Mouse (Mus musculus) embryonic facial prominence, embryonic 14.5 days (tissue): ENCODE data around the gene Gm21865. TPM values are rescaled to one million over a fixed set of nuclear protein-coding genes. Genes with fewer than 3 reads are reported as not detected.
"Not testable (repeated sequence)": the region's sequence is repeated elsewhere in the genome, so short reads cannot be mapped to it uniquely, and the experiment has no call there.

ENCODE experiments used
- ATAC-seq: fragments of 200-750 bp; cut with Nextera tagmentation; 2 replicates; pipeline ENCODE4 v1.8.0; 2017; ENCODE audit warnings: low read depth, moderate number of reproducible peaks, moderate TSS enrichment
- DNase-seq: peaks from one replicate; pipeline ENCODE4 v3.0.0-alpha.2; 2015; ENCODE audit warnings: low spot score
- H3K27ac ChIP-seq: fragments of 300-500 bp; sonication (generic); replicated peaks from 2 replicates; pipeline ENCODE4 v1.5.1; 2014; ENCODE audit warnings: low read depth, mild to moderate bottlenecking, low read length, moderate library complexity
- H3K27me3 ChIP-seq: fragments of 300-500 bp; sonication (generic); replicated peaks from 2 replicates; pipeline ENCODE4 v1.6.1; 2014; ENCODE audit warnings: low read length; ENCODE audit not compliant: control insufficient read depth, insufficient read depth
- H3K36me3 ChIP-seq: fragments of 300-500 bp; sonication (generic); 2 replicates; pipeline ENCODE4 v1.6.1; 2014; ENCODE audit warnings: low read length, mixed read lengths; ENCODE audit not compliant: control insufficient read depth, insufficient read depth
- H3K4me1 ChIP-seq: fragments of 300-500 bp; sonication (generic); 2 replicates; pipeline ENCODE4 v1.6.1; 2014; ENCODE audit warnings: antibody characterized with exemption, low read length; ENCODE audit not compliant: control insufficient read depth, insufficient read depth
- H3K4me2 ChIP-seq: fragments of 300-500 bp; sonication (generic); 2 replicates; pipeline ENCODE4 v1.6.1; 2014; ENCODE audit warnings: low read depth, mild to moderate bottlenecking, low read length, moderate library complexity, mixed read lengths
- H3K4me3 ChIP-seq: fragments of 300-500 bp; sonication (generic); 2 replicates; pipeline ENCODE4 v1.5.1; 2014; ENCODE audit warnings: low read depth, mild to moderate bottlenecking, low read length
- H3K9ac ChIP-seq: fragments of 300-500 bp; sonication (generic); 2 replicates; pipeline ENCODE4 v1.6.1; 2014; ENCODE audit warnings: low read depth, mild to moderate bottlenecking, low read length, moderate library complexity, mixed read lengths
- H3K9me3 ChIP-seq: fragments of 300-500 bp; sonication (generic); 2 replicates; pipeline ENCODE4 v1.6.1; 2016; ENCODE audit warnings: low read length; ENCODE audit not compliant: control insufficient read depth
- WGBS: fragments of 180-500 bp; shearing (Covaris S2); extraction: QIAGEN DNeasy Blood & Tissue Kit; methylation state at CpG from one replicate; pipeline ENCODE4 v1.1.7; 2014; 5-methylcytosine and 5-hydroxymethylcytosine counted together
- polyA plus RNA-seq: library from polyadenylated mRNA; unstranded; fragments of >200 nt; fragmentation: Nextera tagmentation; extraction: Ambion mirVana; gene quantifications from 2 replicates; pipeline ENCODE4 v1.2.1, GENCODE M21; 2014

Gene Gm21865
- not detected in 2 replicates for polyA plus RNA-seq

DNA sequence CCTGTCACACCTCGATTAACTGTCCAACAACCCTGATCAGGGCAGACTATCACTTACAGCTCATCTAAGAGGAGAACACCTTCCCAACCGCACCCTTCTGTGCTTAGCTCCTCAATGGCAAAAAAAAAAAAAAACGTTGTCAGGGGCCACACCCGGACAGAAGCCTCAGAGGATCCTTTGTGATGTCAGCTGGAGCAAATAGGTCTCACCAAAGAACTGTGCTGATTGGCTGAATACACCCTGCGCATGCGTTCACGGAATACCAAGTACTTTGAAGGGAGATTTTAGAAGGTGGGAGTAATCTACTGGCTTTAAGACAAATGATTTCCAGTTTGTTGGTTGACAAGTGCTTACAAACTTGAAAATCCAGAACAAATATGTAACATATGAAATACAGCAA is at the start of gene Gm21865:
Gm21865 (minus strand) TSS at position 101 of the 400 bp plus-strand sequence.
- H3K27me3 ChIP-seq, H3K9ac ChIP-seq, H3K9me3 ChIP-seq, H3K4me1 ChIP-seq, H3K27ac ChIP-seq, H3K36me3 ChIP-seq, H3K4me3 ChIP-seq, DNase-seq, ATAC-seq, H3K4me2 ChIP-seq: not testable (repeated sequence)
- no CpG with 5 or more reads among the region's 7 CpGs for WGBS

Other genes starting within 250 kb of the Gm21865 start
- not detected in 2 replicates for gene Gm21882, start 64.6 kb upstream of the Gm21865 start, polyA plus RNA-seq